Mouse (Mus musculus) G1E (cell line): ENCODE data around the gene Zfyve28. TPM values are rescaled to one million over a fixed set of nuclear protein-coding genes. Genes with fewer than 3 reads are reported as not detected.

Experiments
- ATAC-seq: 2 replicates; pipeline ENCODE4 v1.8.0; 2016; ENCODE audit warnings: mild to moderate bottlenecking; ENCODE audit not compliant: insufficient number of reproducible peaks, poor library complexity, low FRiP score, severe bottlenecking; ENCODE audit errors: extremely low read depth
- DNase-seq: peaks from one replicate; pipeline ENCODE4 v3.0.0; 2012; ENCODE audit warnings: low spot score
- H3K27me3 ChIP-seq: 2 replicates; pipeline ENCODE4 v1.6.1; 2012; ENCODE audit warnings: mild to moderate bottlenecking, low read length, inconsistent platforms; ENCODE audit not compliant: insufficient read depth
- H3K36me3 ChIP-seq: replicated peaks from 2 replicates; pipeline ENCODE3; 2012; ENCODE audit warnings: mild to moderate bottlenecking, inconsistent platforms
- H3K4me1 ChIP-seq: 2 replicates; pipeline ENCODE4 v1.6.1; 2012; ENCODE audit warnings: low read depth, low read length, inconsistent platforms, mixed read lengths; ENCODE audit not compliant: insufficient read depth
- H3K4me3 ChIP-seq: 2 replicates; pipeline ENCODE4 v1.5.1; 2012; ENCODE audit warnings: low read depth, mild to moderate bottlenecking, inconsistent platforms, low read length, moderate library complexity, mixed read lengths
- H3K9me3 ChIP-seq: replicated peaks from 2 replicates; pipeline ENCODE4 v1.6.1; 2012; ENCODE audit warnings: inconsistent platforms
- CTCF ChIP-seq: IDR thresholded peaks from 2 replicates; pipeline ENCODE4 v1.5.1; 2012; ENCODE audit warnings: low read depth, low read length, inconsistent platforms, mixed read lengths
- GATA1 ChIP-seq: IDR thresholded peaks from 2 replicates; pipeline ENCODE4 v1.6.1; 2012; ENCODE audit warnings: borderline replicate concordance, low read length, inconsistent platforms, mixed read lengths
- GATA2 ChIP-seq: IDR thresholded peaks from 2 replicates; pipeline ENCODE4 v1.6.1; 2012; ENCODE audit warnings: low read depth, low read length, inconsistent platforms, borderline replicate concordance
- POLR2AphosphoS5 ChIP-seq: IDR thresholded peaks from 2 replicates; pipeline ENCODE4 v1.6.1; 2012; ENCODE audit warnings: low read depth, low read length, inconsistent platforms; ENCODE audit not compliant: insufficient replicate concordance
- TAL1 ChIP-seq: conservative IDR thresholded peaks from 2 replicates; pipeline ENCODE4 v1.6.1; 2012; ENCODE audit warnings: low read depth, low read length, inconsistent platforms, mixed read lengths
- polyA plus RNA-seq: library from polyadenylated mRNA; stranded (reverse); fragments of >175 nt; gene quantifications from 2 replicates; pipeline ENCODE4 v1.2.3, GENCODE M21; 2012
- total RNA-seq, 2 experiments: library from RNA; stranded (forward) in 1 of 2; stranded (reverse) in 1 of 2; fragments of 200-1000 nt in 1 of 2; fragments of >200 nt in 1 of 2; fragmentation: Nextera tagmentation in 1 of 2; gene quantifications; 2 replicates each; pipeline ENCODE4 v1.2.3; 2014 to 2017

Zfyve28 gene
- total and polyA plus RNA-seq, 3 experiments = 0.05 TPM; not detected in 2

DNA sequence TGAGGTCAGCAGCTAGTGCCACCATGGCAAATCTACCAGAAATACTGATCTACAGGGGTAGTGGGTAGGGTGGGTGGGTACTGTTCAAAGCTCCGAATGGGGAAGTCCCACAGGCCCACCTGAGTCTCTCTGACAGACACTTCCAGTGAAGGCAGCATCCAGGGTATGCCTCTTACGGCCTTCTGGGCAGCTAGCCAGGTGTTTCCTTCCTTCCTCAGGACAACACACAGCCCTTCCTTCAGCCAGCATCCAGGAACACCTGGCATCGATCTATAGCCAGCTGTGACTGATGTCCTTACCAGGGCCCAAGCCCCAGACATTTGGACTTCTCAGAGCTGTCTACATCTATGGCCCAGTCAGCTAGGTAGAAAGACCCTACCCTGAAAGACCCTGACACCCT lies 105.8 kb downstream of the Zfyve28 start:
- H3K9me3 ChIP-seq = no peaks in the 10 kb centered on the region
- peaks cover 17% of the 10 kb centered on the region for H3K4me1 ChIP-seq
- H3K36me3 ChIP-seq = peaks cover 23% of the 10 kb centered on the region
- no peak overlapping the region for H3K4me3 ChIP-seq
- no peak for ATAC-seq
- H3K27me3 ChIP-seq = peaks cover 29% of the 10 kb centered on the region; the same call in 1 of the 2 replicates
- DNase-seq = no peak
- TF ChIP-seq POLR2AphosphoS5 = no peak
- no peak for TF ChIP-seq CTCF
- TF ChIP-seq TAL1 = no peak
- no peak for TF ChIP-seq GATA1
- no peak for TF ChIP-seq GATA2

DNA sequence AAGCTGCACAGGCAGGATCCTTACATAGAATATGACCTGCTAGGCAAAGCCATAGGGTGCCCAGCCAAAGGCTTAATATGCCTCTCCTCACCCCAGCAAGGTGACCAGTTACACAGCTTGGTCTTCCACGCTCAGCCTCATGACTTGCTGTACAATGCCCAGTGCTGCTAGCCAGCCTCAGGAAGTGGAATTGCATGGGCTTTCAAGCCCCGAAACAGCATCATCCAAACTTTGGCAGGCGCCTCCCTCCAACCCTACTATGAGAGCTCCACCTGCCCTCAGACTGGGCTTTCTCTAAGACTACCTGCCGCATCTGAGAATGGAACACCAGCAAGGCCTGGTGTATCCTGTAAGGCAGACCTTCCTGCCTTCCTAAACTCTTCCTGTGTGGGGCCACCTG lies 110.4 kb downstream of the Zfyve28 start:
- no peaks in the 10 kb centered on the region for H3K9me3 ChIP-seq
- peaks cover 32% of the 10 kb centered on the region for H3K27me3 ChIP-seq
- peaks cover 9% of the 10 kb centered on the region; the same call in 1 of the 2 replicates for H3K4me1 ChIP-seq
- TF ChIP-seq GATA2 (no peak), CTCF (no peak), TAL1 (no peak), GATA1 (no peak), POLR2AphosphoS5 (no peak)
- DNase-seq (no peak), ATAC-seq (no peak)
- H3K4me3 ChIP-seq = no peak overlapping the region
- H3K36me3 ChIP-seq = peaks cover 44% of the 10 kb centered on the region

DNA sequence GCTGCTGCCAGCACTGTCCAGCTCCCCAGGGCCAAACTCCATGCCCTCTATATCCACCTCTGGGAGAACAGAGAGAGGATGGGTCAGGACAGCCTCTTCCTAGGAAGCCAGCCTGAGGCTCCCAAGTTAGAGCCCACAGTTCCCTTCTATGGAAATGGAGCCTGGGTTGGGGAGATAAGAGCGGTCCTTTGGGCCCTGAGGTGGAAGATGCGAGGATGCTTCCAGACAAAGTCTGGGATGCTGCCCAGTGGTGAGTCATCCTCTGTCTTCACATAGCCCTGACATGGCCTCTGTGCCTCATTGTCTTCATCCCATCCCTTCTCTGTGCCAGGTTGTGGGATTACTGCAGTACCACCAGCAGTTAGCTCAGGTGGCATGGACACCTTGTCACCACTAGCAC lies 111.2 kb downstream of the Zfyve28 start:
- DNase-seq (no peak), ATAC-seq (no peak)
- Histone ChIP-seq H3K9me3 (no peaks in the 10 kb centered on the region), H3K4me3 (no peak overlapping the region), H3K27me3 (peaks cover 32% of the 10 kb centered on the region), H3K4me1 (peaks cover 9% of the 10 kb centered on the region; the same call in 1 of the 2 replicates), H3K36me3 (peaks cover 43% of the 10 kb centered on the region)
- no peak for TF ChIP-seq POLR2AphosphoS5
- TF ChIP-seq GATA1 = no peak
- no peak for TF ChIP-seq TAL1
- TF ChIP-seq GATA2 = no peak
- TF ChIP-seq CTCF = no peak

DNA sequence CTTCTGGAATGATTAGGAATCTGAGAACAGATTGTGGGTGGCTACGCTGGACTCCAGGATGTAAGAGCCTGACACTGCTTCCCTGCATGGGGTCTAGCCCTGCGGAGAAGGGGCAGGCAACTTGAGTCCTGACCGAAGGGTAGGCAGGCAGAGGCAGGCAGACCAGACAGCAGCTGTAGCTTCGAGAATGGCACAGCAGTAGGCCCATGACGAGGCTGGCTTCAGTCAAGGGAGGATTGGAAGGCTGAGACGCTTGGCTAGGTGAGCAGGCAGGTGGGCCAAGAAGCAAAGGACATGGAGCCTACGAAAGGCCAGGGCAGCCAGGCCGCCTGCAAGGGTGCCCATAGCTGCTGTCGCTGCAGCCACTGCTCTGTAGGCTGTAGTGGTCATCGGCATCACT lies 111.6 kb downstream of the Zfyve28 start:
- no peak for ATAC-seq
- peaks cover 32% of the 10 kb centered on the region for H3K27me3 ChIP-seq
- H3K4me3 ChIP-seq = no peak overlapping the region; the same call in 1 of the 2 replicates
- no peaks in the 10 kb centered on the region for H3K9me3 ChIP-seq
- TF ChIP-seq GATA2 (no peak), CTCF (no peak), POLR2AphosphoS5 (no peak), TAL1 (no peak), GATA1 (no peak)
- no peak for DNase-seq
- H3K36me3 ChIP-seq = peaks cover 41% of the 10 kb centered on the region
- peaks cover 7% of the 10 kb centered on the region; the same call in 1 of the 2 replicates for H3K4me1 ChIP-seq

DNA sequence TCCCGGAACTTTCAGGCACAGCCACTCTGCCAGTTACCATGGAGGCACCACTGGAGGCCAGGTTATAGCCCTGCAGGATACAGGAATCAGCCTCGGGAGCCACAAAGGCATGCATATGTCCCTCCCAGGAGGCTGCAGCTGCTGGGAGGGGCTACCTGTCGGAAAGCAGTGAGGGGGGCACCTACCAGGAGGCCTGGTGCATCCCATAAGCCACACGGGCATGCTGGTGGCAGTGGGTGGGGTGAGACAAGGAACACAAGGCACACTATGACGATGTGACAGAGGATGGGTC lies 112.9 kb downstream of the Zfyve28 start:
- ATAC-seq = no peak
- peaks cover 41% of the 10 kb centered on the region for H3K36me3 ChIP-seq
- TF ChIP-seq GATA1 (no peak), CTCF (no peak), POLR2AphosphoS5 (no peak), TAL1 (no peak), GATA2 (no peak)
- H3K27me3 ChIP-seq = peaks cover 32% of the 10 kb centered on the region
- H3K4me3 ChIP-seq = no peak overlapping the region
- no peak for DNase-seq
- peaks cover 5% of the 10 kb centered on the region; the same call in 1 of the 2 replicates for H3K4me1 ChIP-seq
- H3K9me3 ChIP-seq = no peaks in the 10 kb centered on the region

DNA sequence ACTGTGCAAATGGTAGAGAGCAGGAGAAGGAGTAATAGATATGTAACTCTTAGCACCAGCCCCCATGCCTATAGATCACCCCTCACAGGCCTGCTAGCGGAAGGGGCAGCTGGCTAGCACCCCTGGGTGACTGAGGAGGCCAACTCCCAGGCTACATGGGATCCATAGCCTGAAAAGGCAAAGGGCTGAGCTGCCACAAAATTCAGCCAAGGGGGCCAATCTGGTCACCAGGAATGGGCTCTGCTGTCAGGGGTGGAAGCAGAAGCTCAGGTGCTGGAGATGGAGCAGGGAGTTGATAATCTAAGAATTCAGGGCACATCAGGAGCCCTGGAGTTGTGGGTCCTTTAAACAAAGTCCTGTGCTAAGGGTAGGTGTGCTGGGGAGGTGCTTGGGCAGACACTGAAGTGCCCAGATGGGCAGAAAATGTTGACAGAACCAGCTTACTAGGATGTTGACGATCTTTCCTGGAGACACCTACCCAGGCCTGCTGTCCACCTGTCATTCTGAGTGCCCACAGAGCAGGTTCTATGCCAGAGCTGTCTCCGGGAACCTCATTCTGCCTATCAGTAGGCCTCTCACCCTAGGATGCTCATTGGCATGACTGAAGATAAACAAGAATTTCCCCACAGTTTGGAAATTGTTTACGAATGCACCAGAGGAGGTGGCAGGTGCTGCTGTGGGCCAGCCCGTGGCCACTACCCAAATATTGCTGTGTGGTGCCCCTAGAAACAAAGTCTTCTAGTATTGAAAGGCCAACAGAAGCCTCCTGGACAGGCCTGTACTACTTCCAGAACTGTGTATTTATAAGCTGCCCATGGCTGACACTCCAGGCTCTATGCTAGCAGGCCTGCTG lies 113.5 kb downstream of the Zfyve28 start:
- Histone ChIP-seq H3K4me1 (peaks cover 9% of the 10 kb centered on the region), H3K9me3 (no peaks in the 10 kb centered on the region), H3K27me3 (peaks cover 28% of the 10 kb centered on the region), H3K4me3 (no peak overlapping the region), H3K36me3 (peaks cover 39% of the 10 kb centered on the region)
- ATAC-seq (no peak), DNase-seq (no peak)
- TF ChIP-seq GATA2 = no peak
- TF ChIP-seq GATA1 = no peak
- TF ChIP-seq TAL1 = no peak
- no peak for TF ChIP-seq CTCF

DNA sequence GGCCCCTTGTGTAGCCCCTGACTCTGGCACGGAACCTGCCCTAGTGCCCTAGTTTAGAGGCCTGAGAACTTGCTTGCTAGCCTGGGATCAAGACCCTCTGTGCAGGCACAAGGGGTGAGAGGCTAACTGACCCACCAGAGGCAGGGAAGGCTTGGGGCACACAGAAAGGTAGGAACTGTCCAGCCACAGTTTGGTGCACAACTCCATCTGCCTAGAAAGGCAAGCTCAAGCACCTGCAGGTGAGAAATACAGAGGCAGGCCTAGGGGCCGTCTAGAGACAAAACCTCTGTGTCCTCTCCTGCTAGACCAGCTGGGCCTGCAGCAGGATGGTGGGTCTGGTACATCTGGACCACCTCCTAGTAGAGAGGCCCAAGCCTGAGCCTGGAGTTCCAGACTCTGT lies 114.2 kb downstream of the Zfyve28 start:
- Histone ChIP-seq H3K4me3 (no peak overlapping the region), H3K27me3 (peaks cover 26% of the 10 kb centered on the region), H3K4me1 (peaks cover 11% of the 10 kb centered on the region), H3K9me3 (no peaks in the 10 kb centered on the region), H3K36me3 (peaks cover 39% of the 10 kb centered on the region)
- DNase-seq (no peak), ATAC-seq (no peak)
- TF ChIP-seq TAL1 = no peak
- TF ChIP-seq GATA1 = no peak
- no peak for TF ChIP-seq CTCF
- TF ChIP-seq GATA2 = no peak
- no peak for TF ChIP-seq POLR2AphosphoS5
